Mouse (Mus musculus): Measurements from ENCODE around the gene Cd34. TPM values are rescaled to one million over a fixed set of nuclear protein-coding genes. Genes with fewer than 3 reads are reported as not detected.
A peak's percentile ranks its signal among the peaks of the same experiment; 100 is the strongest.

Cd34 gene
- polyA plus RNA-seq (2016; fragmentation: Nextera tagmentation; extraction: Ambion mirVana) = 51.5 and 56.2 TPM in 2 replicates

DNA sequence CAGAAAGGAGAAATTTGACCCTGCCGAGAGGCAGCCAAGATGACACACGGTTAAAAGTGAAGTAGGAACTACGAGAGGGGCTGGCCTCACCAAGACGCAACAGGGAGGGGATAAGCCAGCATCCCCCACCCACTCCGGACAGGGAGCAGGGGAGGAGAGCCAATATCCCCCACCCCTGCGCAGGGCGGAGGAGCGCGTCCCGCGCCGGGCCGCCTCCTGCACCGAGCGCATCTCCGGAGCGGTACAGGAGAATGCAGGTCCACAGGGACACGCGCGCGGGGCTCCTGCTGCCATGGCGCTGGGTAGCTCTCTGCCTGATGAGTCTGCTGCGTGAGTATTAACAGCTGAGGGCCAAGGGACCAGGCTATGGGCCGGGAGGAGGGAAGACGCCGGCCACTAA, at the start of gene Cd34:
TSS of gene Cd34 (plus strand) at position 105 of the 400 bp plus-strand sequence.
- WGBS = 1% methylated on average over 26 of the region's 26 CpGs
- Histone ChIP-seq H3K4me1 (peaks cover 8% of the 10 kb centered on the region), H3K27me3 (ENCODE audit: low read depth, poor library complexity, severe bottlenecking) (peaks cover 30% of the 10 kb centered on the region), H3K27ac (replicated peaks) (peak within 1 kb of the TSS; percentile 63; the same call in 1 of the 2 replicates), H3K36me3 (no peaks in the 10 kb centered on the region), H3K4me3 (peak within 1 kb of the TSS; percentile 59), H3K9me3 (replicated peaks) (no peaks in the 10 kb centered on the region)
- DNase-seq (ENCODE audit: low spot score) = peak; percentile 49

DNA sequence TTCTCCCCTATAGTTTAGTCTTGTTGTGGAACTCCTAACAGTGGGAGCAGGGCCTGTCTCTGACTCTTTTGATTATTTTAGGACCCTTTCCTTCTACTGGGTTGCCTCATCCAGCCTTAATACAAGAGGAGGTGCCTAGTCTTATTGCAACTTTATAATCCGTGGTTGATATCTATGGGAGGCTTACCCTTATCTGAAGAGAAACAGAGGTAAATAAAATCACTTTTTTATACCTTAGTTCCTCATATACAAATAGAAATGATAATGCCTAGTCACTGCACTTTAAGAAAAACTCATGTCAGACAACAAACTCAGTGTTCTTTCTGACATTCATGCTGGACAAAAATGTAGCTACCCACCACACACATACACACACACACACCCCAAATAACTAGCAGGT, 44.1 kb upstream of the Cd34 start:
- no peak for DNase-seq (ENCODE audit: low spot score)
- 55% methylated on average over 1 of the region's 1 CpGs for WGBS

GRCm38 (mm10) chr1:194895287-194895686, 43.3 kb upstream of the Cd34 start:
- Histone ChIP-seq H3K9me3 (replicated peaks) (no peaks in the 10 kb centered on the region), H3K4me3 (no peak overlapping the region), H3K27me3 (ENCODE audit: low read depth, poor library complexity, severe bottlenecking) (no peaks in the 10 kb centered on the region), H3K4me1 (no peaks in the 10 kb centered on the region), H3K36me3 (no peaks in the 10 kb centered on the region), H3K27ac (replicated peaks) (no peak overlapping the region)
- WGBS = 87% methylated on average over 3 of the region's 3 CpGs
- no peak for DNase-seq (ENCODE audit: low spot score)

More for the DNA sequence above, 44.1 kb upstream of the Cd34 start:
- Histone ChIP-seq H3K27me3 (ENCODE audit: low read depth, poor library complexity, severe bottlenecking) (no peaks in the 10 kb centered on the region), H3K27ac (replicated peaks) (no peak overlapping the region), H3K4me1 (no peaks in the 10 kb centered on the region), H3K4me3 (no peak overlapping the region), H3K9me3 (replicated peaks) (no peaks in the 10 kb centered on the region), H3K36me3 (no peaks in the 10 kb centered on the region)

GRCm38 (mm10) chr1:194901075-194901474, 37.5 kb upstream of the Cd34 start:
- no peaks in the 10 kb centered on the region for H3K4me1 ChIP-seq
- no peaks in the 10 kb centered on the region for H3K27me3 ChIP-seq (ENCODE audit: low read depth, poor library complexity, severe bottlenecking)
- no peak overlapping the region for H3K4me3 ChIP-seq
- H3K36me3 ChIP-seq = no peaks in the 10 kb centered on the region
- no peaks in the 10 kb centered on the region for H3K9me3 ChIP-seq (replicated peaks)
- no peak for DNase-seq (ENCODE audit: low spot score)
- no peak overlapping the region for H3K27ac ChIP-seq (replicated peaks)

DNA sequence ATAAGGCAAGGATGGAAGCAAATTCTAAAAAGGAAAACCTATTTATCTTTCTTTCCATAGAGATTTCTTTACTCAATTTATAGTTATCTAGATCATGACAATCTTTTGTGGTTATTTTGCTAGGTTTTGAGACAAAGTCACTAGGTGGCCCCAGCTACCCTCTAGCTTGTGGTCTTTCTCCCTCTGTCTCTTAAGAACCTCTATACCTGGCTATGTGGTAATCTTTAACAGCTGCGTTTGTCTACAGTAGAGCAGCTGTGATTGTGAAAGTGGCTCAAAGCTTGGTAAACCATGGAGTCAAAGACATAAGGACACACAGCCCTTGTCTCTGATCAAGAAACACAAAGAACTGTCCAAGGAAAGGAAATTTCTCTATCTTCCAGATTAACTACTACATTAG, 36.8 kb upstream of the Cd34 start:
- 83% methylated on average over 1 of the region's 1 CpGs for WGBS
- no peaks in the 10 kb centered on the region for H3K27me3 ChIP-seq (ENCODE audit: low read depth, poor library complexity, severe bottlenecking)
- H3K4me3 ChIP-seq = no peak overlapping the region
- H3K36me3 ChIP-seq = no peaks in the 10 kb centered on the region
- H3K9me3 ChIP-seq (replicated peaks) = no peaks in the 10 kb centered on the region
- no peak overlapping the region for H3K27ac ChIP-seq (replicated peaks)
- DNase-seq (ENCODE audit: low spot score) = no peak
- H3K4me1 ChIP-seq = no peaks in the 10 kb centered on the region

DNA sequence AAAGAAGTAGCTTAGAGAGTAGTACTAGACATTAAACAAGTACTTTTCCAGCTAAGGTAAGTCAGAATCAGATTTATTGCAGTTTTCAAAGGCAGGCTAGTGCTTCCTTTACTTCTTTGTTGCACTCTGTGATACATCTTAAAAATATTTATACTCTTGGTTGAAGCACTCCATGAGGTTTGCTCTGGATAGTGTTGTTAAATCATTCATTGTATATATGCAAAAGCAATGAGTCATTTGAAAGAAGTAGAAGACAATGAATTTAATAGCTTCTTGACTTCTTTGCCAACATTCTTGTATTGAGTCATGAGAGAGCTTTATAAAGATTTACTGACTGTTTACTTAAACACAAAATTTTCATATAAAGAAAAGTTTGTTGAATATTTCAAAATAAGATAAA, 29.7 kb upstream of the Cd34 start:
- no peak overlapping the region for H3K4me3 ChIP-seq
- no peaks in the 10 kb centered on the region for H3K4me1 ChIP-seq
- H3K27ac ChIP-seq (replicated peaks) = no peak overlapping the region
- H3K9me3 ChIP-seq (replicated peaks) = no peaks in the 10 kb centered on the region
- no peaks in the 10 kb centered on the region for H3K27me3 ChIP-seq (ENCODE audit: low read depth, poor library complexity, severe bottlenecking)
- DNase-seq (ENCODE audit: low spot score) = no peak
- H3K36me3 ChIP-seq = no peaks in the 10 kb centered on the region

- Histone ChIP-seq H3K27ac (replicated peaks) (no peak overlapping the region), H3K36me3 (no peaks in the 10 kb centered on the region), H3K4me1 (no peaks in the 10 kb centered on the region), H3K27me3 (ENCODE audit: low read depth, poor library complexity, severe bottlenecking) (no peaks in the 10 kb centered on the region), H3K9me3 (replicated peaks) (no peaks in the 10 kb centered on the region), H3K4me3 (no peak overlapping the region)
- WGBS = 65% methylated on average over 1 of the region's 1 CpGs
- DNase-seq (ENCODE audit: low spot score) = no peak
Observed at GRCm38 (mm10) chr1:194925753-194926350, 12.8 kb upstream of the Cd34 start.

GRCm38 (mm10) chr1:194927887-194928286, 10.7 kb upstream of the Cd34 start:
- no peak for DNase-seq (ENCODE audit: low spot score)

DNA sequence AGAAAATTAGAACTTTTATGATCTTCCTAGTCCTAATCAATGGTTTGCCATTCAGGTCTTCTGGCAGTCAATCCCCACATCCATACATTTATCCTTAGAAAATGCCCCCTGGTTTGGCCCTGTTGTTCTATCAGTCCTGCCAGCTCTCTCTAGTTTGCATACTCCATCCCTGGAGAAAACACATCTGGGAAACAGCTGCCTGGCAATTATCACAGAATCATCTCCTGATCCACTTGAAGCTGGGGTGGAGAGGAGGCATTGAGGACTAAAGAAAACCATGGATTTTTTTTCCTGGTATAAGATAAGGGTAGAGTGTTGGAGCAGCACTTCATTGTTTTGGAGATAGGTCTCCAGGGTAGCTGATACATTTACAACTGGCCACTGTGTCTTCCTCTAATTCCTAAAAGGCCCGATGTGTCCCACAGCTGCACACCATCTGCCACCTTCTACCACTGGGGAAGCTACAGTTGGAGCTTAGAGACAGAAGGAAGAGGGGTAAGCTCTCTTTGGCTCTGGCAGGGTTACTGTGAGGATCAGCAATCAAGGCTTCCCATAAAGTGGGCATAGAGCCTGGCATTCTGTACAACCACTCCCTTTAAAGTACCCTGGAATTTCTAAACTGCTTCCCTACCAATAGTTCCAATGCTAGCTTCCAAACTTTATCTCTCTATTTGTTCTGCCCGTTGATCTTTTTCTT, 9.2 kb upstream of the Cd34 start:
- Histone ChIP-seq H3K27ac (replicated peaks) (no peak overlapping the region), H3K36me3 (no peaks in the 10 kb centered on the region), H3K4me3 (no peak overlapping the region), H3K9me3 (replicated peaks) (no peaks in the 10 kb centered on the region), H3K4me1 (no peaks in the 10 kb centered on the region), H3K27me3 (ENCODE audit: low read depth, poor library complexity, severe bottlenecking) (no peaks in the 10 kb centered on the region)
- WGBS = 74% methylated on average over 2 of the region's 2 CpGs
- no peak for DNase-seq (ENCODE audit: low spot score)

More at GRCm38 (mm10) chr1:194927887-194928286, 10.7 kb upstream of the Cd34 start:
- Histone ChIP-seq H3K36me3 (no peaks in the 10 kb centered on the region), H3K4me3 (no peak overlapping the region), H3K27ac (replicated peaks) (no peak overlapping the region), H3K4me1 (no peaks in the 10 kb centered on the region), H3K27me3 (ENCODE audit: low read depth, poor library complexity, severe bottlenecking) (no peaks in the 10 kb centered on the region), H3K9me3 (replicated peaks) (no peaks in the 10 kb centered on the region)
- 68% methylated on average over 3 of the region's 3 CpGs for WGBS

DNA sequence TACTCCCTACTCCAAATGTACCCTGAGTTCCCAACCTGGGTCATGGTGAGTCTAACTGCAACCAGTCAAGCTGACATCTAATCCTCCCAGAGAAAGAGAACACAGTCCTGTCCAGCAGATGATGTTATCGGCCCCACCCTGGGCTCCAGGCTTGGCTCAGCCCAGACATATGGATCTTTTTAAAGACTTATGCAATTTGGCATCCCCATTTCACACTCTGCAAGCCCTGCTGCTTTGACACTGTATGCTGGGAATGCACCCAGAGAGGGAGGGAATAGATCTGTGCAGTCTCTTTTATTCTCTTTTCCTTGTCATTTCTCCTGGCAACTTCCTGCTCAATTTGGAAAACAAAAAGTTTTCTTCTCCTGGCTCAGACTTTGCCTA, 8.7 kb upstream of the Cd34 start:
- Histone ChIP-seq H3K9me3 (replicated peaks) (no peaks in the 10 kb centered on the region), H3K27ac (replicated peaks) (no peak overlapping the region), H3K27me3 (ENCODE audit: low read depth, poor library complexity, severe bottlenecking) (no peaks in the 10 kb centered on the region), H3K4me1 (no peaks in the 10 kb centered on the region), H3K36me3 (no peaks in the 10 kb centered on the region), H3K4me3 (no peak overlapping the region)
- WGBS = 69% methylated on average over 1 of the region's 1 CpGs
- no peak for DNase-seq (ENCODE audit: low spot score)

DNA sequence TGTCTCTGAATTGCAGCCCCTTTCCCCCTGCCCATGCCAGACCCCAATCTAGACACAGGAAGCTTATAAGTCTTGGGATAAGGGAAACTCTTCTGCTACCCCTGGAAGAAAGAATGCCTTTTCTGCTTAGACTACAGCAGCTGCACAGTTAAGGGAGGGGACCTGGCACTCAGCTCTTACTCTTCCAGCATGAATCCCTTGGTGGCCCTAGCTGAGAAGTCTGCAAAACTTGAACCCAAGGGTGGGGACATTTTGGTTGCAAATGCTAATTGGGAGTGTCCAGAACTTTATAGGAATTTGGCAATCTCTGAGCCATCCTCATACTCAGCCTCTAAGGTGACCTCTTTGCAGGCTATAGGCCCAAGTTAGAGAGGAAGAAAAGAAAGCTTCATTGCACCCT, 7.9 kb upstream of the Cd34 start:
- H3K27me3 ChIP-seq (ENCODE audit: low read depth, poor library complexity, severe bottlenecking) = no peaks in the 10 kb centered on the region
- H3K27ac ChIP-seq (replicated peaks) = no peak overlapping the region
- DNase-seq (ENCODE audit: low spot score) = no peak
- H3K4me1 ChIP-seq = no peaks in the 10 kb centered on the region
- H3K36me3 ChIP-seq = no peaks in the 10 kb centered on the region
- H3K4me3 ChIP-seq = no peak overlapping the region
- H3K9me3 ChIP-seq (replicated peaks) = no peaks in the 10 kb centered on the region

DNA sequence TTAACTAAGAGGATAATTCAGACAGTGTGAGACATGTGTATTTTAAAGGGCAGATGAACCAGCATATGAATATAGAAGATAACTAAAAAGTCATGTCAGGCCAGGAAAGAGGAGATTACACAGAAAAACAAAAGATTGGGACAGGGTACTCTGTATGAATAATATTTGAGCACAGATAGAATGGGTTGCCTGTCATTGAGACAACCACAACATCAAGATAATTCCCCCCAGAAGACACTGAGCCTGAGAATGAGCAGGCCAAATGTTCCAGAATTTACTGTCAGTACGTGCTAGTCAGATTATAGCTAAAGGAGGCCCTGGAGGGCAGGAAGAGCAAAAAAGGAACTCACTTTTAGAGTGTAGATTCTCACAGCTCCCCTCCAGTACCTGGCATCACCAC, 3.3 kb upstream of the Cd34 start:
- H3K36me3 ChIP-seq = no peaks in the 10 kb centered on the region
- peaks cover 30% of the 10 kb centered on the region for H3K27me3 ChIP-seq (ENCODE audit: low read depth, poor library complexity, severe bottlenecking)
- no peak for DNase-seq (ENCODE audit: low spot score)
- 48% methylated on average over 1 of the region's 1 CpGs for WGBS
- H3K4me3 ChIP-seq = no peak overlapping the region
- peaks cover 8% of the 10 kb centered on the region for H3K4me1 ChIP-seq
- H3K27ac ChIP-seq (replicated peaks) = no peak overlapping the region
- H3K9me3 ChIP-seq (replicated peaks) = no peaks in the 10 kb centered on the region

GRCm38 (mm10) chr1:194941528-194941927, 2.9 kb downstream of the Cd34 start:
- H3K9me3 ChIP-seq (replicated peaks) = no peaks in the 10 kb centered on the region
- H3K4me1 ChIP-seq = peaks cover 8% of the 10 kb centered on the region
- H3K36me3 ChIP-seq = no peaks in the 10 kb centered on the region
- peaks cover 29% of the 10 kb centered on the region for H3K27me3 ChIP-seq (ENCODE audit: low read depth, poor library complexity, severe bottlenecking)
- DNase-seq (ENCODE audit: low spot score) = no peak
- H3K27ac ChIP-seq (replicated peaks) = no peak overlapping the region
- no peak overlapping the region for H3K4me3 ChIP-seq
